Mouse (Mus musculus) E14TG2a.4 (cell line): ENCODE measurements around the gene Ctcf.

Experiments used
- CTCF ChIP-seq: conservative IDR thresholded peaks from 2 replicates; pipeline ENCODE4 v1.5.1; 2014; ENCODE audit warnings: low read length
- NANOG ChIP-seq: IDR thresholded peaks from 2 replicates; pipeline ENCODE4 v1.6.1; 2014; ENCODE audit warnings: borderline replicate concordance, low read length, mixed read lengths
- POU5F1 ChIP-seq: IDR thresholded peaks from 2 replicates; pipeline ENCODE4 v1.6.1; 2014; ENCODE audit warnings: low read length, borderline replicate concordance

DNA sequence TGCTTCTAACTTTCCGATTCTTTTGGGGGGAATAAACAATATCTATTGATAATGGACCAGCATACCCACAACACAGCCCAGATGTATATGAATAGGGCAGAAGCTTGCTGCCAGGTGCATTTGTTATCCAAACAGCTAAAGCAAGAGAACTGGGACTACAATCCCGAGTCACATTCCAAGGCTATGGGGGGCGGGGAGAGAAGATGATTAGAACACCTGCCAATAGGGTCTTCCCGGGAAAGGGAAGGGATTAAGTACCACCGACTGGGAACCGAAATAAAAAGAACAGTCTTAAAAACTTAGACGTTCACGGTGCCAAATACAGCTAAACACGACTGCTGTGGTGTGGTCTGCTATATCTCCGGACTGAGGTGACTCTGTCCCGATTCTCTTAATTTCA lies 887 bp upstream of the Ctcf start:
- TF ChIP-seq CTCF (no peak), NANOG (no peak), POU5F1 (no peak)
